Mouse (Mus musculus) kidney, embryonic 14.5 days (tissue): ENCODE measurements at regions not wholly inside any gene's neighbourhood (a gene's known extent, or its start where the extent isn't known, plus 50 kb on each side); places are given as distances from the start of the nearest gene placed in this dataset.

ENCODE experiments used
- ATAC-seq: fragments of 200-750 bp; cut with Nextera tagmentation; 2 replicates; pipeline ENCODE4 v1.8.0; 2017; ENCODE audit warnings: moderate number of reproducible peaks, mild to moderate bottlenecking, moderate TSS enrichment, moderate library complexity; ENCODE audit not compliant: low FRiP score, low TSS enrichment
- H3K27ac ChIP-seq: fragments of 300-500 bp; sonication (generic); 2 replicates; pipeline ENCODE4 v1.5.1; 2014; ENCODE audit warnings: low read depth, mild to moderate bottlenecking, low read length, moderate library complexity, mixed read lengths
- H3K27me3 ChIP-seq: fragments of 300-500 bp; sonication (generic); 2 replicates; pipeline ENCODE4 v1.6.1; 2014; ENCODE audit warnings: mild to moderate bottlenecking, low read length; ENCODE audit not compliant: control insufficient read depth, insufficient read depth
- H3K36me3 ChIP-seq: fragments of 300-500 bp; sonication (generic); 2 replicates; pipeline ENCODE4 v1.6.1; 2014; ENCODE audit warnings: low read length, mixed read lengths; ENCODE audit not compliant: control insufficient read depth, insufficient read depth
- H3K4me1 ChIP-seq: fragments of 300-500 bp; sonication (generic); 2 replicates; pipeline ENCODE4 v1.6.1; 2014; ENCODE audit warnings: low read length, mixed read lengths; ENCODE audit not compliant: control insufficient read depth, insufficient read depth
- H3K4me2 ChIP-seq: fragments of 300-500 bp; sonication (generic); replicated peaks from 2 replicates; pipeline ENCODE4 v1.6.1; 2014; ENCODE audit warnings: low read depth, mild to moderate bottlenecking, low read length
- H3K4me3 ChIP-seq: fragments of 300-500 bp; sonication (generic); 2 replicates; pipeline ENCODE4 v1.5.1; 2014; ENCODE audit warnings: mild to moderate bottlenecking, low read length
- H3K9ac ChIP-seq: fragments of 300-500 bp; sonication (generic); 2 replicates; pipeline ENCODE4 v1.6.1; 2014; ENCODE audit warnings: low read depth, mild to moderate bottlenecking, low read length, moderate library complexity
- H3K9me3 ChIP-seq: fragments of 300-500 bp; sonication (generic); 2 replicates; pipeline ENCODE4 v1.6.1; 2016; ENCODE audit warnings: low read length; ENCODE audit not compliant: control insufficient read depth
- WGBS: fragments of 180-500 bp; shearing (Covaris S2); extraction: QIAGEN DNeasy Blood & Tissue Kit; methylation state at CpG from one replicate; pipeline ENCODE4 v1.1.7; 2014; 5-methylcytosine and 5-hydroxymethylcytosine counted together

- no peaks in the 10 kb centered on the region for H3K36me3 ChIP-seq
- H3K4me2 ChIP-seq, result no peak overlapping the region; the same call in 1 of the 2 replicates
- peak overlapping the region; percentile 38; the same call in 1 of the 2 replicates for H3K27ac ChIP-seq
- no peak overlapping the region for H3K9ac ChIP-seq
- 21% methylated on average over 7 of the region's 7 CpGs for WGBS
- no peak overlapping the region for H3K4me3 ChIP-seq
- H3K27me3 ChIP-seq, result no peaks in the 10 kb centered on the region
- peak; percentile 71 for ATAC-seq
- H3K9me3 ChIP-seq, result no peaks in the 10 kb centered on the region
- H3K4me1 ChIP-seq, result peaks cover 30% of the 10 kb centered on the region
Observed at GRCm38 (mm10) chr13:111968197-111968596, 159.4 kb upstream of the Map3k1 start.

DNA sequence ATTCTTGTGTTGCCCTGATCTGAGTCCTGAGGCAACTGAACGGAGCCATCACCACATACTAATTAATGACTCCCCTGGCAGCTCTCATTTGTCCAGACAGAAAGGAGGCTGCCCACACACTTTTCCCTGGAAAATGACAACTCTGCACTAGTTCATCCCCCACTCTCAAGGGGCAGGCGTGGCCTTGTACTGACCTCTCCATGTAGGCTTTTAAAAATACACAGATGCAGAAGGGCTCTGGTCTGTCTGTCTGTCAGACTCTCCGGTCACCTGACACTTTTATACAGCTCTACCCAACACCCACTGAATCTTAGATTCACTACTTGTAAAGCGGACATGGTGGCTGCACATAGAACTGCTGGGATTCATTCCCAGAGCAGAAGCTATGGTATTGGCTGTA lies 165.5 kb upstream of the Map3k1 start:
- H3K4me1 ChIP-seq, result peaks cover 9% of the 10 kb centered on the region
- H3K9me3 ChIP-seq, result no peaks in the 10 kb centered on the region
- no peak overlapping the region for H3K4me3 ChIP-seq
- H3K27me3 ChIP-seq, result no peaks in the 10 kb centered on the region
- no peaks in the 10 kb centered on the region for H3K36me3 ChIP-seq
- ATAC-seq, result peak; percentile 80
- WGBS, result 17% methylated on average over 4 of the region's 4 CpGs
- no peak overlapping the region for H3K9ac ChIP-seq
- no peak overlapping the region; the same call in 1 of the 2 replicates for H3K27ac ChIP-seq
- H3K4me2 ChIP-seq, result no peak overlapping the region

DNA sequence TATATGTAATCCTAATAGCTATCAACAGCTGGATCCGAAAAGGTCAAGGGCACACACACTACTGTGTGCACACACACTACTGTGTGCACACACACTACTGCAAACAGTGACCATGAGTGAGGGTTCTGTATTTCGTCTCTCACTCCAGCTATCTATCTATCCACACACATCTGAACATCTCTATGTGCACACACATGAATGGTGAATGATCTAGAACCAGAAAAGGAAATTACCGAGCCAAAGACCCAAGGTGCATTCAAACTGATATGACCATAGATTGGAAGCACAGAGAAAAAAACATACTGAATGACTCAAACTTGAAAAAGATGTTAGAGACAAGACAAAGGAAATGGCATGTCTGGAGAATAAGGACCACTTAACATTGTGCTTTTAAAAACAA lies 166.8 kb upstream of the Map3k1 start:
- Histone ChIP-seq H3K27me3 (no peaks in the 10 kb centered on the region), H3K27ac (no peak overlapping the region), H3K36me3 (no peaks in the 10 kb centered on the region), H3K9me3 (no peaks in the 10 kb centered on the region), H3K9ac (no peak overlapping the region), H3K4me2 (no peak overlapping the region), H3K4me3 (no peak overlapping the region), H3K4me1 (peaks cover 21% of the 10 kb centered on the region)
- ATAC-seq, result no peak
- 87% methylated on average over 3 of the region's 3 CpGs for WGBS

DNA sequence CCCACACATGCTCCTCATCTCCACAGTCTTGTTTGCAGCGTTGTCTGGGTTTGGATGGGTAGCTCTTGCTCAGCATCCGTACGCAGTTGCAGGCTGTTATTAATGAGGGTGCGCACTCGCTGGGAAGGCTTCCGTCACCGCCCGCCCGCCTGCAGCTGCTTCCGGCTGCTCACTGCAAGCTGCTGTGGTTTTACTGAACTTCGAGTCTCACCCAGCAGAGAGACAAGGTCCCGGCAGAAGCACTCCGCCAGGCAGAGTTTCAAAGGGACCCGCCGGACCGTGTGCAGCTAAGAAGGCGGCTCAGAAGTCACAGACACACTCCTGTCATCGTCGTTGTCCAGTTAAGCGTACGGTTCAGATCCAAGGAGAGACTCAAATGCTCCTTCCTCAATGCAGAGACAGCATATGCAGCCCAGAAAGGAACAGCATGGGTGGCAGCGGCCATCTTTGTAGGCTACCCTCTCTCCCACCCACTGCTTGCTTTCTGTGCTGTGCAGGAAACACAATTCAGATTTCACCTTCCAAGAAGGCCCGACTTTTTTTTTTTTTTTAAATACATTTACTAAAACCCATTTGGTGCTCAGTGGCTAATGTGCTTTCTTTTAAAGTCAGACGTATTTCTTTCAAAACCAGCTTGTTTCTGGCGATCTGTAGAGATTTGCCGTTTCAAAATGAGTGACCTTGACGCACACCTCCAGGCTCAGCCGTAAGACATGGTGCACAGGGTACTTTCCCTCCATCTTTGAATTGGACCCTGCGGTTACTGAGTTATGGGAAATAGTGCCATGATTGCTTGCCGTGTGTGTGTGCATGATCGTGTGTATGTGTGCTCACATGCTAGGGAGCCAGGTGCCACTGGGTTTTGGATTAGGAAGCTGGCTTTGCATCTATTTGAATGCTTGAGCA lies 169.2 kb upstream of the Map3k1 start:
- 0 out of 2 replicates have a peak, but pooled peaks have one; percentile 1 for ATAC-seq

GRCm38 (mm10) chr13:111978675-111979020 lies 169.9 kb upstream of the Map3k1 start:
- H3K4me1 ChIP-seq, result peaks cover 31% of the 10 kb centered on the region
- no peaks in the 10 kb centered on the region for H3K36me3 ChIP-seq
- H3K27me3 ChIP-seq, result no peaks in the 10 kb centered on the region
- H3K9ac ChIP-seq, result no peak overlapping the region
- no peaks in the 10 kb centered on the region for H3K9me3 ChIP-seq
- H3K27ac ChIP-seq, result peak overlapping the region; percentile 67; the same call in 1 of the 2 replicates
- no peak overlapping the region for H3K4me3 ChIP-seq
- 64% methylated on average over 5 of the region's 5 CpGs for WGBS
- no peak overlapping the region for H3K4me2 ChIP-seq
- peak; percentile 37 for ATAC-seq

More for the DNA sequence above, 169.2 kb upstream of the Map3k1 start:
- 76% methylated on average over 31 of the region's 31 CpGs for WGBS
- Histone ChIP-seq H3K27me3 (no peaks in the 10 kb centered on the region), H3K27ac (peak overlapping the region; percentile 57; the same call in 1 of the 2 replicates), H3K4me2 (no peak overlapping the region), H3K9ac (no peak overlapping the region), H3K4me3 (no peak overlapping the region), H3K4me1 (peaks cover 26% of the 10 kb centered on the region), H3K9me3 (no peaks in the 10 kb centered on the region), H3K36me3 (no peaks in the 10 kb centered on the region)

DNA sequence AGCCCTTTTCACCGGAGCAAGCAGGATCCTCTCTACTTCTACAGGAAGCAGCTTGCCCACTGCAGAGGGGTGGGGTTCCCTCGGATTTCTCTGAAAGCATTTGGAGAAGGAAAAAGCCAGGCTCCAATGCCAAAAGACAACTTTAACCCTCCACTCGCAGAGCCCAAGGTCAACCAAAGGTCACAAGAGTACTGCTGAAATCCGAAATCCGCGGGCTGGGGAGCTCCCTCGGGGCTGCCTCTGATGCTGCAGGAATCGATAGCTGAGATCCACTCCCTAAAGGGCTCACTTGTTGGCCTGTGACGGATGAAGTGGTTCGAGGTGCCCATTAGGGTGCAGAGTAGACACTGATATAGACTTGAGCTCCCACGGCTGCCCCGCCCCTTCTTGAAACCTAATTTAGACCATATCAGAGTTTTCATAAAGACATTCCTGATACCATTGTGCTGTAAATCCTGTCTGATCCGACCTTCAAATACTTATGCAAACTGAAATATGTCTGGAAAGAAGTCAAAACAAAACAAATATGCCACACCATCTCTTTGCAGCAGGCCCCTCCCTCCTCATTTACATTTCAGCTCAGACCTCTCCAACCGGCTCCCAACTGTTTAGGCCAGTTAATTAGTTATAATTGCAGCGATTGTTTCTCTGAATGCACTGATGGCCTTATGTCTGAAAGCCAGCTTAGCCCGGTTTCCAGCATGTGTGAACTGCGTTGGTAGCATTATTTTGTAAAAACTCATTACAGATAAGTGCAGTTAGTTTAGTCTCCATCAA lies 170.8 kb upstream of the Map3k1 start:
- peak overlapping the region; percentile 67; the same call in 1 of the 2 replicates for H3K27ac ChIP-seq
- H3K27me3 ChIP-seq, result no peaks in the 10 kb centered on the region
- no peak overlapping the region for H3K9ac ChIP-seq
- peak overlapping the region; percentile 4; the same call in 1 of the 2 replicates for H3K4me2 ChIP-seq
- H3K4me1 ChIP-seq, result peaks cover 31% of the 10 kb centered on the region
- H3K36me3 ChIP-seq, result no peaks in the 10 kb centered on the region
- no peaks in the 10 kb centered on the region for H3K9me3 ChIP-seq
- no peak overlapping the region for H3K4me3 ChIP-seq
- ATAC-seq, result peak; percentile 30; the same call in 1 of the 2 replicates
- 25% methylated on average over 17 of the region's 17 CpGs for WGBS

- Histone ChIP-seq H3K27ac (peak overlapping the region; percentile 3; the same call in 1 of the 2 replicates), H3K9me3 (no peaks in the 10 kb centered on the region), H3K9ac (no peak overlapping the region), H3K4me3 (no peak overlapping the region), H3K4me2 (no peak overlapping the region; the same call in 1 of the 2 replicates), H3K36me3 (no peaks in the 10 kb centered on the region), H3K27me3 (no peaks in the 10 kb centered on the region), H3K4me1 (peaks cover 31% of the 10 kb centered on the region)
- ATAC-seq, result no peak
- WGBS, result 28% methylated on average over 12 of the region's 12 CpGs
Observed at GRCm38 (mm10) chr13:111980205-111980595, 171.4 kb upstream of the Map3k1 start.

- Histone ChIP-seq H3K36me3 (no peaks in the 10 kb centered on the region), H3K4me1 (peaks cover 31% of the 10 kb centered on the region), H3K9me3 (no peaks in the 10 kb centered on the region), H3K27ac (no peak overlapping the region), H3K4me3 (no peak overlapping the region), H3K27me3 (no peaks in the 10 kb centered on the region), H3K4me2 (no peak overlapping the region), H3K9ac (no peak overlapping the region)
- 84% methylated on average over 2 of the region's 2 CpGs for WGBS
- no peak for ATAC-seq
Observed at GRCm38 (mm10) chr13:111981103-111981502, 172.3 kb upstream of the Map3k1 start.
